Mouse (Mus musculus): ENCODE data around the gene Bpifb5.

- TF ChIP-seq POLR2A (IDR thresholded peaks at IDR 0.05; ENCODE audit: borderline replicate concordance, insufficient read depth, low read length) (no peak), CTCF (IDR thresholded peaks at IDR 0.05; ENCODE audit: borderline replicate concordance, insufficient read depth, low read depth, low read length) (no peak)
Measured at GRCm38 (mm10) chr2:154190546-154191258, 32.8 kb upstream of the Bpifb5 start, which contains the start of gene Bpifb1.
